Mouse (Mus musculus): Measurements from ENCODE around the gene Ubc.

The Ubc gene

DNA sequence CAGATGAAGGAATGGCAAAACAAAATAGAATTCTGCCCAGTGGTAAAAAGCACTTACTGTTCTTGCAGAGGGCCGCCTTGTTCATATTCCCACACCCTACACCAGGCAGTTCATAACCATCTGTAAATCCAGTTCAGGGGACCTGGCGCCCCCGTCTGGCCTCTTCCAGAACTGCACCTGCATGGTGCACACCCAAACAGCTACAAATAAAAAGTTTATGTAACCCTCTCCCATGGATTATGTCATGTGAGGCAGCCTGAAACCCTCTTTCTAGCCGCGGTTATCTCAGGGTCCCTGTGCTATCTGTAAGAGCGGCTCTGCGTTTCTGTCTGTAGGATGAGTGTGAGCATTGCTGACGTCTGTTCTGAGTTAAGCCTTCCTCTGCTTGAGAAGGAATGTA, 41.5 kb downstream of the Ubc start:
- DNase-seq (ENCODE audit: low spot score): no peak

DNA sequence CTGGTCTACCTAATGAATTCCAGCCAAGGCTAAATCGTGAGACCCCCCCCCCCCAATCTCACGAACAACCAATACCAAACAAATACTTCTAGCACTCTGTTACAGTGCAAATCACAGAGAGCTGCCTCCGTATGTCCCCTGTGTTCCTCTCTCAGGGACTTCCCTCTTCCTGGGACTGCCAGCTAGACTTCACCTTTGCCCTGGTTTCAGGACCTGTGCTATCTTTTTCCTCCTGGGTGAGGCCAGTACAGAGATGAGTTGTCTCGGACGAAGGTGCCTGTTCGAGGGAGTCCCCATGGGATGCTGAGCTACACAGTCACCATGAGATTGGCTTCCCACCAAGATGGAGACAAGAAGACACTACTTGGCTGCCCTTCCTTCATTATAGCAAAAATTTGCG, 41.9 kb downstream of the Ubc start:
- DNase-seq (ENCODE audit: low spot score): no peak

DNA sequence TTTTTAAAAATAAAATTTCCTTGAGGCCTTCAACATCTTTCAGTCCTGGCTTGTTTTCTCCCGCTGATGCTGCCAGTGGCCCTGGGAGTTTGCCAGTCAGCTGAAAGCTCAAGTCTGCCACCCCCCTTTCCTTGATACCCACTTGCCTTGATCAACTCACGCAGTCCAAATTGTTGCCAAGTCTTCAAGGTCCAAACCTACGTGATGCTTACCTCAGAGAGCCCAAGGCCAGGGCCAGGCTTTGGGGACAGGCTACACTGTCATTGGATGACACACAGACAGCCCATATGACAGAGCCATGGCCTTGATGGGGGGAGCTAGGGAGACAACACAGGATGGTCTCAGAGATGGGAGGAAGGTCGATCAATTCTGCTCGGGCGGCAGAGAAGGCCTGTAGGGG, 45.7 kb downstream of the Ubc start:
- no peak for DNase-seq (ENCODE audit: low spot score)

DNA sequence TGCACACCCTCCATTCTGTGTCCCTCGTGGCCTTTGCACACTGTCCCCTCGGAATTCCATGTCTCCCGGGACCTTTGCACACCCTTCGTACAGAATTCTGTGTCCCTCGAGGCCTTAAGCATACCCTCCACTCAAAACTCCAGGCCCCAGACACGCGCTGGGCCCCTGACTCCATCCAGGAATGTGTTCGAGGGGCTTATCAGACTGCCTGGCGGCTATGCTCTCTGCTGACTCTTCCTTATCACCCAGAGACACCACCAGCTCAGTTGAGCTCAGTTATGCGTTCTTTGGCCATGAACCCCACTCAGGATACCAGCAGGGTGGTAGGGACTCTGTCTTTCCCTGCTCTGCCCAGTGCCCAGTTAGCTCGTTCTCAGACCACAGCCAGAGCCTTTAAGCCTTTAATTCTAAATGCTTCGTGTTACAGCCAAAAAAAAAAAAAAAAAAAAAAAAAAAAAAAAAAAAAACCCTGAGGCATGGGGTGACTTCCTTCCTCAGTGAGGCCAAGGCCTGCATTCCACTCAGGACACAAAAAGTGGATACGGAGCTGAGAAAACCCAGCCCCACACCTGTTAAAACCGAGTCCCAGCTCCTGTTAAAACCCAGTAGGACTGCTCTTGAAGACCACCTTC, 48.4 kb downstream of the Ubc start:
- no peak for DNase-seq (ENCODE audit: low spot score)

DNA sequence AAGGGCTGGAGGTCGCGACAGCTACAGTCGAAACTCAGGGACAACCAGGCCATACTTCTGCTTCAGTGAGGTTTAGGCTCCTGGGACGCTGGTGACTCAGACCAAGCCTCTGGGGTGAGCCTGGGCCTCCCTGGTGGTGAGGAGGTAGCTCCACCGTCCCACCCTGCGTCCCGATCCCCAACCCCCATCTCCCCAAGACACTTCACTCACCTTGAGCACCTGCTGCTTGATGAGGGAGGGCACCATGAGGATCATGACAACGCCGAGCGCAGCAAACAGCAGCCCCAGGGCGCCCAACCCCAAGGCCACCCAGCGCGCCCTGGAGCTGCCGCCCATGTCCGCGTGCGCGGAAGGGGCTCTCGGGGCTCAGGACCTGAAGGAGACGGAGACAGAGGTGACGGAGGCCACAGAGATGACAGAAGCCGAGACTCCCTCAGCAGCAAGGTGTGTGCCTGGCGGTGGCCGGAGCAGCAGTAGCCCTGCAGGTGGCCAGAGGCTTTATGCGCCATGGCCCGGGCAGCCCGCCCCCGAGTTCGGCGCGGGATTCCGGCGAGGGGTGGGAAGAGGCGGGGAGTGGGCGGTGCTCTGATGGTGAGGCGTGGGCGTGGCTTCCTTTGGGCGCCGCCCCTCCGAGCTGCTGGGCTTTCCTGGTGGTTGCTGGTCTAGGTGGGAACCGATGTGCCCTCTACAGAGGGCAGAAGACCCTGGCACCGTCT, 49.3 kb downstream of the Ubc start, which contains the start of gene Scarb1:
TSS of gene Scarb1 (minus strand) at position 548 of the 716 bp plus-strand sequence.
- DNase-seq (ENCODE audit: low spot score): peak; percentile 91

DNA sequence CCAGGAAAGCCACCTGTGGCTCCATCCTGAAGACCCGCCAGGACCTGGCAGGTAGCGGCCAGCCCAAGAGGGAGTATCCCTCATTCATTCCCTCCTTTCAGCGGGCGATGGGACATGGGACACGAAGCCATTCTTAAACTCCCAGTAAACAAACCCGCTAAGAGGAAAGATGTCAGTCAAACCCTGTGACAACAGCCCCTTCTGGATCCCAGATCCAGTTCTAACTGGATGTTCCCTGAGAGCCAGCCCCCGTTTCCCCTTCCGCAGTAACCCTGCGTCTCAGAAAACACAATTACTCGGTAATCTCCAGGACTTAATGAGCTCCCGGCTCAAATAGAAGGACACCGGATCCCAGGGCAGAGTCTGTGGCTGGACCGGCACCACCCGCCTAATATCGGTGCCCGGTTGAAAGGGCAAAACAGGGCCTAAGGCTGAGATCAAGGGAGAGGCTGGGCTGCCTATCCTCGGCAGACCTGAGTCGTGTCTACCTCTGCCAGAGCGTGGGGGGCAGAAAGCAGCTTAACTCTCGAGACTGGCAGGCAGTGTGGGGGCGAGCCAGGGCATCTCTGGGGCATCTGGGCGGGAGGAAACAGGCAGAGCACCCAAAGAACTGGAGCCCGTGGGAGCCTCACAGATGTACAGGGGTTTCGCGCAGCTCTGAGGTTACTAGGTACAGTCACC, 50.0 kb downstream of the Ubc start:
- DNase-seq (ENCODE audit: low spot score): no peak

DNA sequence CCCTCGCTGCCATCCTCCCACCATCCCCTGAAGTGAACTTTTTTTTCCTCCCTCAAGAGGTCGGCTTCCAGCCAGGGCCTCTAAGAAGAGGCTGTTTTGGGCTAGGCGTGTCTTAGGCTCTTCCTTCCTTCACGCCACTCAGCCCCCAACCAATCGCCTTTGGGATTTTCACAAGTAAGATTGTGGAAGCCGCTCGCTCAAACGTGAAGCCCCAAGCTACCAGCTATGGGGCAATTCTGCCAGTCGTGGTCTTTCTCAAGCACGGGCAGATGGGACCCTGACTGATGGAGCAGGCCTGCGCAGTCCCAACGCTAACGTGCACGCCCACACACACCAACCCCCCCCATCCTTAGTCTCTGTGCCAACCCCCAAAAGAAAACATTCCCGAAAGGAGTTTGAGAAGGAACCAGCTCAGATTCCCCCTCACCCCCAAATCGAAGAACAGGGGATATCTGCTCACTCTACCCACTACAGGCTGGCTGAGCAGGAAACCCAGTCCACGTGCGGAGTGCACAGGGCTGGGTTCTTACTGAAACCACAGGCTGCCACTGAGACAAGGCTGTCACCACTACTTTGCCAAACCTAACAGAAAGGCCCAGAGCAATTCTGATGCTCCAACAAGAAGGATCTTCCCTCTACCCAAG, 50.8 kb downstream of the Ubc start:
- DNase-seq (ENCODE audit: low spot score): no peak

DNA sequence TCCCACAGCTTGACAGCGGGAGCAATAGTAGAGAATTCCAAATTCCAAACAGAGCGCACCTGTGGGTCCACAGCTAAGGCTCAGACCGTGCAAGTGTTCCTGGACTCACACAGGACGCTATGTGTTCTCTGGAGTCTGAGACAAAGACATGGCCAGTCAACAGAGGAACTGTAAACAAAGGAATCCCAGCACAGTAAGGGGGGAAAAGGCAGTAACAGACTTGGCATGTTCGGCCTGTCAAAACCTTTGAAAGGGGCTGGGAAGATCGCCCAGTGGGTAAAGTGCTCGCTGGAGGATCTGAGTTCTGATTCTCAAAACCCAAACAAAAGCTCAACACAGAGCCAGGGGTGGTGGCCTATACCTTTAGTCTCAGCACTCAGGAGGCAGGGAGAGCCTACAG, 52.5 kb downstream of the Ubc start:
- no peak for DNase-seq (ENCODE audit: low spot score)

DNA sequence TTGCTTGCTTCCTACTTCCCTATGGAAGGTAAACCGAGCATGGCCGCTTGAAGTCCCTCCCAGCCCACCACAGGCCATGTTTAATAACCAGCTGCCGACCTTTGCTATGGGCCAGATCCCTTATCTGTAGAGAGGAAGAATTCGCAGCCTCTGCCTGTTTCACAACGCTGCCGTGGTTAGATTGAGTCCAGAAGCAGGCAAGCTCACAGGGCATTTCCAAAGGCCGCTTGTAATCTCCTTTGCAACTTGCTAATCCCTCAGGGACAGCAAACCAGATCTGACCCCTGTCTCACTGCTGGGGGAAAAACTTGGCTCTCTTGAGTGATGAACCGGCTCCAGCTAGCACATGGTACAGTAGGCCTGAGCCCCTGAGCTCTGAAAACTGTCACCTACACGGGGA, 53.0 kb downstream of the Ubc start:
- no peak for DNase-seq (ENCODE audit: low spot score)
